Mouse (Mus musculus) megakaryocyte, embryonic 14.5 days (primary cell): ENCODE results near the gene Mmrn2.

Experiments used
- FLI1 ChIP-seq: IDR thresholded peaks from 2 replicates; pipeline ENCODE4 v1.6.1; 2012; ENCODE audit warnings: low read length, inconsistent platforms, mixed read lengths
- GATA1 ChIP-seq: IDR thresholded peaks from 3 replicates; pipeline ENCODE4 v1.6.1; 2012; ENCODE audit warnings: mixed read lengths, low read length, inconsistent platforms, borderline replicate concordance

GRCm38 (mm10) chr14:34393295-34393694 is 18.0 kb downstream of the Mmrn2 start:
- TF ChIP-seq GATA1 (no peak), FLI1 (no peak)
